Mouse (Mus musculus): Measurements from ENCODE around the gene Rprd1b. TPM values are rescaled to one million over a fixed set of nuclear protein-coding genes. Genes with fewer than 3 reads are reported as not detected.

The Rprd1b gene
- polyA plus RNA-seq, 1 experiment: 13.6 TPM

DNA sequence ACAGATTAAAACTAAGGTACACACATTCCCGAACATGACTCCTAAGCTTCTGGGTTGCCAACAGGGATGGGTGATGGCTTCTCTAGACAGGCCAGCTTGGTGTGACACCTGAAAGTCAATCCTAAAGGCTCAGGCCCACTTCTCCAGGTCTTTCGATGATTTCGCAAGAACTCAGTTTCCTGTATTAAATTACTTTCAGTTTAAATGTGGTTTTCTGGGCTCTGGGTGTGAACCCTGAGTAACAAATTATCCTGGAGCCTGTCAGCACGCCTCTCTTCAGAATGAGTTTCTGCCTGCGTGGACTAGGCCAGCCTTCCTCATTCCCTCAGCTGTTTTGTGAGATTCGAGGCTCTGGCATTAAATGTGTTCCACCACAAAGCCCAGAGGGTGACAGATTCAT is 134.7 kb downstream of the Rprd1b start:
- TF ChIP-seq CTCF (IDR thresholded peaks at IDR 0.05; ENCODE audit: extremely low read depth, insufficient read depth, insufficient read length, insufficient replicate concordance) (no peak), POLR2A (IDR thresholded peaks at IDR 0.05; ENCODE audit: low read depth, low read length) (no peak)
- no peak for DNase-seq (ENCODE audit: low read depth in 1 of 2, low spot score in 2 of 2)
- no peak overlapping the region for H3K27ac ChIP-seq (ENCODE audit: insufficient read depth, low read length)
- H3K4me3 ChIP-seq (ENCODE audit: extremely low read depth, insufficient read depth, insufficient read length): no peak overlapping the region
- WGBS: 20% methylated on average over 6 of the region's 6 CpGs
- no peaks in the 10 kb centered on the region for H3K36me3 ChIP-seq (ENCODE audit: control insufficient read depth, insufficient read depth, low read length)
- peaks cover 60% of the 10 kb centered on the region for H3K4me1 ChIP-seq (ENCODE audit: control insufficient read depth, insufficient read depth, insufficient read length)
- no peaks in the 10 kb centered on the region for H3K27me3 ChIP-seq (ENCODE audit: control insufficient read depth, insufficient read depth, low read length)

- H3K27me3 ChIP-seq (ENCODE audit: control insufficient read depth, insufficient read depth, low read length): no peaks in the 10 kb centered on the region
- H3K4me1 ChIP-seq (ENCODE audit: control insufficient read depth, insufficient read depth, insufficient read length): peaks cover 48% of the 10 kb centered on the region
- WGBS: 58% methylated on average over 4 of the region's 4 CpGs
- DNase-seq (ENCODE audit: low read depth in 1 of 2, low spot score in 2 of 2): no peak
- no peak overlapping the region for H3K4me3 ChIP-seq (ENCODE audit: extremely low read depth, insufficient read depth, insufficient read length)
- H3K36me3 ChIP-seq (ENCODE audit: control insufficient read depth, insufficient read depth, low read length): no peaks in the 10 kb centered on the region
- peak overlapping the region; percentile 21; the same call in 1 of the 2 replicates for H3K27ac ChIP-seq (ENCODE audit: insufficient read depth, low read length)
- TF ChIP-seq POLR2A (IDR thresholded peaks at IDR 0.05; ENCODE audit: low read depth, low read length): no peak
- TF ChIP-seq CTCF (IDR thresholded peaks at IDR 0.05; ENCODE audit: extremely low read depth, insufficient read depth, insufficient read length, insufficient replicate concordance): no peak
These were observed 137.5 kb downstream of the Rprd1b start for GRCm38 (mm10) chr2:158165776-158166175.

DNA sequence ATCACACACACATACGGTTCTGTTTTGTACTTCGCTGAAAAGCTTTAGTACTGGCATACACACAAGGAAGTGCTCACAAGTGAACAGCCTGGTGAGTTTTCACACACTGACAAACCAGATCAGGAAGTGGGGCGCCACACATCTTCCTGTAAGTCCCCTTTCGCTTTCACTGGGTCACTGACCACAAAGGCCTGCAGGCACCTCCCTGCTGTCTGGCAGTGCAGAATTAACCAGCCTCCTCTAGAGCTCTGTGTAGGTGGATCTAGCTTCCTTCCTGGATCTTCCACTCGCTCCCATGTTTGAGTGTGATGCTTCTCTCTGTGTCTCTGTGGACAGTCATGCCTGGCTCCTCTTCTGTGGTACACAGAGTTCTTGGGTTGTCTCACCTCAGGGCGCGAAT is 138.3 kb downstream of the Rprd1b start:
- peaks cover 39% of the 10 kb centered on the region for H3K4me1 ChIP-seq (ENCODE audit: control insufficient read depth, insufficient read depth, insufficient read length)
- H3K27ac ChIP-seq (ENCODE audit: insufficient read depth, low read length): peak overlapping the region; percentile 93
- DNase-seq (ENCODE audit: low read depth in 1 of 2, low spot score in 2 of 2): peak; percentile 78 to 85
- WGBS: 5% methylated on average over 7 of the region's 7 CpGs
- peak overlapping the region; percentile 42; the same call in 1 of the 2 replicates for H3K4me3 ChIP-seq (ENCODE audit: extremely low read depth, insufficient read depth, insufficient read length)
- H3K27me3 ChIP-seq (ENCODE audit: control insufficient read depth, insufficient read depth, low read length): no peaks in the 10 kb centered on the region
- TF ChIP-seq CTCF (IDR thresholded peaks at IDR 0.05; ENCODE audit: extremely low read depth, insufficient read depth, insufficient read length, insufficient replicate concordance) (no peak), POLR2A (IDR thresholded peaks at IDR 0.05; ENCODE audit: low read depth, low read length) (peak; percentile 18; the same call in 1 of the 2 replicates)
- no peaks in the 10 kb centered on the region for H3K36me3 ChIP-seq (ENCODE audit: control insufficient read depth, insufficient read depth, low read length)

- 48% methylated on average over 9 of the region's 9 CpGs for WGBS
- Histone ChIP-seq H3K4me3 (ENCODE audit: extremely low read depth, insufficient read depth, insufficient read length) (no peak overlapping the region), H3K27me3 (ENCODE audit: control insufficient read depth, insufficient read depth, low read length) (no peaks in the 10 kb centered on the region), H3K36me3 (ENCODE audit: control insufficient read depth, insufficient read depth, low read length) (no peaks in the 10 kb centered on the region), H3K4me1 (ENCODE audit: control insufficient read depth, insufficient read depth, insufficient read length) (peaks cover 30% of the 10 kb centered on the region), H3K27ac (ENCODE audit: insufficient read depth, low read length) (peak overlapping the region; percentile 31; the same call in 1 of the 2 replicates)
- TF ChIP-seq POLR2A (IDR thresholded peaks at IDR 0.05; ENCODE audit: low read depth, low read length) (no peak), CTCF (IDR thresholded peaks at IDR 0.05; ENCODE audit: extremely low read depth, insufficient read depth, insufficient read length, insufficient replicate concordance) (no peak)
- DNase-seq (ENCODE audit: low read depth in 1 of 2, low spot score in 2 of 2): no peak
These were observed 139.4 kb downstream of the Rprd1b start for GRCm38 (mm10) chr2:158167496-158168205.

DNA sequence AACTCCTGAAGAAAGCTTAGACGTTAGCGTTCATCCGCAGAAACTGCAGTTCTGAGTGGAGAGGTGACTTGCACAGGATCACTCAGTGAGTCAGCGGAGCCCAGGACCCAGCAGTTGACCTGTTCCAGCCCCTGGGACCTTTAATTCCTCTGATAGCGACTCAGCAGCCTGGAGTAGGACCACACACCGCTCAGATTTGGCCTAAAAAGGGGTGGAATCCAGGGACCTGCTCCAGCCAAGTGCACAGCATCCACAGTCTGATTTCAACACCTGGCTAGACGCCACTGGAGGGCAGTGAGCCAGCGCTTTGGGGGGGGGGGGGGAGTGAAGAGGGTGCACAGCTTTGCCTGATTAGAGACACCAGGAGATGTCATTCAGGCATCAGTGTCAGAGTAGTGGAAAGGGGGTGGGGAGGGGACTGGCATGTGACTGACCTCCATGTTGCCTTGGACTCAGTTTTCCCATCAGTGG is 140.5 kb downstream of the Rprd1b start:
- no peaks in the 10 kb centered on the region for H3K36me3 ChIP-seq (ENCODE audit: control insufficient read depth, insufficient read depth, low read length)
- 79% methylated on average over 8 of the region's 8 CpGs for WGBS
- no peak overlapping the region for H3K4me3 ChIP-seq (ENCODE audit: extremely low read depth, insufficient read depth, insufficient read length)
- TF ChIP-seq POLR2A (IDR thresholded peaks at IDR 0.05; ENCODE audit: low read depth, low read length): no peak
- TF ChIP-seq CTCF (IDR thresholded peaks at IDR 0.05; ENCODE audit: extremely low read depth, insufficient read depth, insufficient read length, insufficient replicate concordance): no peak
- H3K27ac ChIP-seq (ENCODE audit: insufficient read depth, low read length): no peak overlapping the region
- H3K4me1 ChIP-seq (ENCODE audit: control insufficient read depth, insufficient read depth, insufficient read length): peaks cover 22% of the 10 kb centered on the region
- H3K27me3 ChIP-seq (ENCODE audit: control insufficient read depth, insufficient read depth, low read length): no peaks in the 10 kb centered on the region
- no peak for DNase-seq (ENCODE audit: low read depth in 1 of 2, low spot score in 2 of 2)

GRCm38 (mm10) chr2:158169351-158169750 is 141.1 kb downstream of the Rprd1b start:
- no peak overlapping the region for H3K27ac ChIP-seq (ENCODE audit: insufficient read depth, low read length)

DNA sequence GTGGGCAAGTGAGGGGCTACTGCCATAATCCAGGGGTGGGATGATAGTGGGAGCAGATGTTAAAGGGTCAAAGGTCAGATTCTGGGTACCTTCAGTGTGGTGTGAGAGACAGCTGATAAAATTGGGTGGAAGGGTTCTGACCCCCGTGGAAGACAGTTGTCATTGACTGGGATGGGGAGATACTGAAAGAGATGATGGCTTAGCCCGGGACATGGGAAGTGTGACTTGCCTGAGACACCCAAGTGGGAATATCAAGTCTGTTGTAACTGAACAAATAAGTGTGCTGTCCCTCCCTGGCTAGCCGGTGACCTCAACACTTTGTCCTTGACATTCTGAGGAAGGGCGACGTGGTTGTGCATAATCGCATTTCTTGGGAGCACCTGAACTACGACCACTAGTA is 141.5 kb downstream of the Rprd1b start:
- no peak overlapping the region for H3K4me3 ChIP-seq (ENCODE audit: extremely low read depth, insufficient read depth, insufficient read length)
- no peaks in the 10 kb centered on the region for H3K27me3 ChIP-seq (ENCODE audit: control insufficient read depth, insufficient read depth, low read length)
- H3K27ac ChIP-seq (ENCODE audit: insufficient read depth, low read length): no peak overlapping the region
- TF ChIP-seq CTCF (IDR thresholded peaks at IDR 0.05; ENCODE audit: extremely low read depth, insufficient read depth, insufficient read length, insufficient replicate concordance): no peak
- no peak for TF ChIP-seq POLR2A (IDR thresholded peaks at IDR 0.05; ENCODE audit: low read depth, low read length)
- no peak for DNase-seq (ENCODE audit: low read depth in 1 of 2, low spot score in 2 of 2)
- H3K36me3 ChIP-seq (ENCODE audit: control insufficient read depth, insufficient read depth, low read length): no peaks in the 10 kb centered on the region
- 87% methylated on average over 7 of the region's 7 CpGs for WGBS
- peaks cover 30% of the 10 kb centered on the region for H3K4me1 ChIP-seq (ENCODE audit: control insufficient read depth, insufficient read depth, insufficient read length)

More at GRCm38 (mm10) chr2:158169351-158169750, 141.1 kb downstream of the Rprd1b start:
- H3K36me3 ChIP-seq (ENCODE audit: control insufficient read depth, insufficient read depth, low read length): no peaks in the 10 kb centered on the region
- no peak overlapping the region for H3K4me3 ChIP-seq (ENCODE audit: extremely low read depth, insufficient read depth, insufficient read length)
- no peak for DNase-seq (ENCODE audit: low read depth in 1 of 2, low spot score in 2 of 2)
- peaks cover 26% of the 10 kb centered on the region for H3K4me1 ChIP-seq (ENCODE audit: control insufficient read depth, insufficient read depth, insufficient read length)
- no peak for TF ChIP-seq POLR2A (IDR thresholded peaks at IDR 0.05; ENCODE audit: low read depth, low read length)
- no peak for TF ChIP-seq CTCF (IDR thresholded peaks at IDR 0.05; ENCODE audit: extremely low read depth, insufficient read depth, insufficient read length, insufficient replicate concordance)
- no peaks in the 10 kb centered on the region for H3K27me3 ChIP-seq (ENCODE audit: control insufficient read depth, insufficient read depth, low read length)
- WGBS: 93% methylated on average over 6 of the region's 6 CpGs

All from spleen, adult 2 months (tissue).